Mouse (Mus musculus): Measurements from ENCODE around the gene Adamtsl5. TPM values are rescaled to one million over a fixed set of nuclear protein-coding genes. Genes with fewer than 3 reads are reported as not detected.

Adamtsl5 gene
- polyA plus RNA-seq, 1 experiment from 2014 or later: 11.6 TPM

GRCm38 (mm10) chr10:80342305-80342748 lies 5.9 kb downstream of the Adamtsl5 start:
- H3K4me2 ChIP-seq (replicated peaks): peak overlapping the region; percentile 57
- H3K4me1 ChIP-seq: peaks cover 57% of the 10 kb centered on the region
- ATAC-seq (ENCODE audit: insufficient number of reproducible peaks, low FRiP score, low TSS enrichment, low read depth): no peak
- no peaks in the 10 kb centered on the region for H3K36me3 ChIP-seq
- peak overlapping the region; percentile 39 for H3K4me3 ChIP-seq (replicated peaks)
- no peak overlapping the region for H3K9ac ChIP-seq
- peaks cover 66% of the 10 kb centered on the region for H3K27me3 ChIP-seq
- no peaks in the 10 kb centered on the region for H3K9me3 ChIP-seq (replicated peaks)
- H3K27ac ChIP-seq (replicated peaks): 0 out of 2 replicates have a peak overlapping the region, but pooled peaks have one; percentile 65
- under 1% methylated on average over 26 of the region's 26 CpGs for WGBS

GRCm38 (mm10) chr10:80341491-80342304 lies 6.5 kb downstream of the Adamtsl5 start:
- Histone ChIP-seq H3K9me3 (replicated peaks) (no peaks in the 10 kb centered on the region), H3K36me3 (no peaks in the 10 kb centered on the region), H3K27ac (replicated peaks) (no peak overlapping the region), H3K4me2 (replicated peaks) (peak overlapping the region; percentile 57), H3K4me1 (peaks cover 55% of the 10 kb centered on the region), H3K9ac (no peak overlapping the region), H3K4me3 (replicated peaks) (peak overlapping the region; percentile 39), H3K27me3 (peaks cover 61% of the 10 kb centered on the region)
- WGBS: 5% methylated on average over 47 of the region's 47 CpGs
- ATAC-seq (ENCODE audit: insufficient number of reproducible peaks, low FRiP score, low TSS enrichment, low read depth): no peak

- ATAC-seq (ENCODE audit: insufficient number of reproducible peaks, low FRiP score, low TSS enrichment, low read depth): no peak
- H3K9ac ChIP-seq: no peak overlapping the region
- no peaks in the 10 kb centered on the region for H3K9me3 ChIP-seq (replicated peaks)
- H3K4me2 ChIP-seq (replicated peaks): no peak overlapping the region
- H3K36me3 ChIP-seq: no peaks in the 10 kb centered on the region
- WGBS: 20% methylated on average over 21 of the region's 21 CpGs
- H3K27me3 ChIP-seq: peaks cover 57% of the 10 kb centered on the region
- no peak overlapping the region for H3K27ac ChIP-seq (replicated peaks)
- H3K4me1 ChIP-seq: peaks cover 55% of the 10 kb centered on the region
- no peak overlapping the region for H3K4me3 ChIP-seq (replicated peaks)
Measured at GRCm38 (mm10) chr10:80341026-80341425, 7.2 kb downstream of the Adamtsl5 start.

DNA sequence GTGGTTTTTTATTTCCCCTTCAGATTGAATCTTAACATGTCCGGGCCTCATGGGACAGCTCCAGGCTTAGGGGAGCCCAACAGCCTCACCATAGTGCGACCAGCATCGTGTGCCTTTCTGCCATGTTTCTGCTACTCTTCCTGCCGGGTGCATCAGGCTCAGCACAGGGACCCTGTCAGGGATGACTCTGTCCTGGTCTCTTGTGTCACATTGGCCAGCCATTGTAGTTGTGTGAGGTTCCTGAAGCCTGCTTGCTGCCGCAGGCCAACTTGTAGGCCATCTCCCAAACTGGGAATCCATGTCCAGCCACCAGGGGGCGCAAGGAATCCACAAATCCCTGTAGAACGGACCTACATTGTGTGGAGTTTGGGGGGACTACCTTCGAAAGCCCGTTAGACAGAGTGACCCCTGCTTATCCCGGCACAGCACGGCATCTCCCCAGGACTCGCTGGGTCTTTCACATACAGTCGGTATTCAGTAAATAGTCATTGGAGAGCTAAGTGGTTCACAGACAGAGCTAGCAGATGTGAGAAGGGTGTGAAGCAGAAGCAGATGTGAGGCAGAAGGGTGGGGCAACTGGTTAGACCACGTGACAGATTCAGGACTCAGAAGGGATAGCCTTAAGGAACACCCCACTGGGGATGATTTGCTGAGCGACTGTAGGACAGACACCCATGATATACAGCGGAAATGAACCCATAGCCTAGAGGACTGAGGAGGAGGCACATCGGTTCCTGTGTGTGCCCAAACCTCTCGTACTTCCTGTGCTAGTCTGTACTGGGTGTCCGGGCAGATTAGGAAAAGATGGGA lies 8.1 kb downstream of the Adamtsl5 start:
- Histone ChIP-seq H3K4me3 (replicated peaks) (0 out of 2 replicates have a peak overlapping the region, but pooled peaks have one; percentile 16), H3K27ac (replicated peaks) (no peak overlapping the region), H3K4me2 (replicated peaks) (peak overlapping the region; percentile 34), H3K27me3 (peaks cover 49% of the 10 kb centered on the region), H3K9me3 (replicated peaks) (no peaks in the 10 kb centered on the region), H3K4me1 (peaks cover 51% of the 10 kb centered on the region), H3K36me3 (no peaks in the 10 kb centered on the region), H3K9ac (no peak overlapping the region)
- no peak for ATAC-seq (ENCODE audit: insufficient number of reproducible peaks, low FRiP score, low TSS enrichment, low read depth)
- 16% methylated on average over 19 of the region's 19 CpGs for WGBS

- H3K9me3 ChIP-seq (replicated peaks): no peaks in the 10 kb centered on the region
- no peak for ATAC-seq (ENCODE audit: insufficient number of reproducible peaks, low FRiP score, low TSS enrichment, low read depth)
- H3K27me3 ChIP-seq: peaks cover 15% of the 10 kb centered on the region
- WGBS: 78% methylated on average over 12 of the region's 12 CpGs
- H3K9ac ChIP-seq: no peak overlapping the region
- H3K4me2 ChIP-seq (replicated peaks): no peak overlapping the region
- H3K27ac ChIP-seq (replicated peaks): no peak overlapping the region
- no peaks in the 10 kb centered on the region for H3K36me3 ChIP-seq
- no peak overlapping the region for H3K4me3 ChIP-seq (replicated peaks)
- H3K4me1 ChIP-seq: peaks cover 25% of the 10 kb centered on the region
Measured at GRCm38 (mm10) chr10:80336263-80336662, 11.9 kb downstream of the Adamtsl5 start.

DNA sequence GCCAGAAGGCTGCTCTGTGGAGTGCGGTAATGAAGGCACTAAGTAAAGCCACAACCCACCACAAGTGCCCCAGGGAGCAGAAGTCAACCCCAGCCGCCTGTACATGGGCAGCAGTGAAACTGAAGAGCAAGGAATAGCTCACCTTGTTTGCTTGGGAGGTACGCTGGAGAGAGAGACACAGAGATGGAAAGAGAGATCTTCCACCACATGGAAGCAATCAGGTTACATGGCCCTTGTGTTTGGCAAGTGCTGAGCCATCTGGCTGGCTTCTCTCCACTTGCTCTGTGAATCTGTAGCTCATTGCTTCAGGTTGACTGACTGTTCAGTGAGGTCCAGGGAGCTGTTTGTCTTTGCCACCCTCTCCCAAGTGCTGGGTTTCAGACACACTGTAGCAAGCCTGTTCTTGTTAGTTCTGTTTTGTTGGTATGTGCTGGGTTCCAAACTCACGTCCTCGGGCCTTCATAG lies 15.7 kb downstream of the Adamtsl5 start:
- Histone ChIP-seq H3K27ac (replicated peaks) (no peak overlapping the region), H3K36me3 (no peaks in the 10 kb centered on the region), H3K4me2 (replicated peaks) (no peak overlapping the region), H3K4me3 (replicated peaks) (no peak overlapping the region), H3K9ac (no peak overlapping the region), H3K4me1 (peaks cover 33% of the 10 kb centered on the region), H3K27me3 (0 out of 2 replicates have a peak, but pooled peaks cover 3% of the 10 kb centered on the region), H3K9me3 (replicated peaks) (no peaks in the 10 kb centered on the region)
- ATAC-seq (ENCODE audit: insufficient number of reproducible peaks, low FRiP score, low TSS enrichment, low read depth): no peak
- 64% methylated on average over 5 of the region's 5 CpGs for WGBS

DNA sequence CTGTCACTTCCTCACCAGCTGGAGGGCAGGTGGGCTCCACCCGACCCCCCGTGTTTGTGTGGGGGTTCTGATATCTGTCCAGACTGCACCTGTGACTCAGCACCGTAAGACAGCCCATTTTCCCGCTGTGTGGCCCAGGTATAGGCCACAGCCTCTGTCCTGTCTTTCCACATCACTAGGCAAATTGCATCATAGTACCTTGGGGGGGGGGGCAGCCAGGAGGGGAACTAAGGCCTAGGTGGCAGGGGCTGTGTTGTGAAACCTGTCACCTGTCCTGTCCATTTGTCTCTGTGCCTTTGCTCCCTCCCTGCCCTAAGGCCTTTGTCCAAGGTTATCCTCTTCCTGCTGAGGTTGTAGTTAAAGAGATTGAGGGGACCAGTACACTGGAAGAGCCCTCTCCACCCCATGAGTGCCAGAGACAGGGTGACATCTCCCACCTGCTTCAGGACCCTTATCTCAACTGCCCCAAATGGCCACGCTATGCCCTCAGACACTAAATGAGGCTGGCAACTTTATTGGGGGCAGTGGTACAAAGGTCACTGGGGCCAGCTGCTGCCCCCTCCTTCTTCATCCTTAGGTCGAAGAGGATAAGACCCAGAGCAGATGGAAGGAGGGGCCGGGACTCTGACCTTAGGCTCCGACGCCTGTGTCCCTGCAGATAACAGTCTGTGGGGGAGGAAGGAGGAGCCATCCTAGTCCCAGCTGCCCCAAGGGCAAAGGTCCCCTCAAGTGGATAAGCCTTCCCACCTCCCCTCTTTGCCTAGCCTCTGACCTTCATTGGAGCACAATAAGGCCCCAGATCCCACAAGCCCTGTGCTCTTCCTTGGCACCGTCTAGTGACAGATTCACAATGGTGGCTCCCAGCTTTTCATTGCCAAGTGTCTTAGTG lies 16.3 kb downstream of the Adamtsl5 start:
- 63% methylated on average over 10 of the region's 10 CpGs for WGBS
- H3K9ac ChIP-seq: no peak overlapping the region
- H3K36me3 ChIP-seq: no peaks in the 10 kb centered on the region
- no peak for ATAC-seq (ENCODE audit: insufficient number of reproducible peaks, low FRiP score, low TSS enrichment, low read depth)
- 0 out of 2 replicates have a peak, but pooled peaks cover 3% of the 10 kb centered on the region for H3K27me3 ChIP-seq
- no peaks in the 10 kb centered on the region for H3K9me3 ChIP-seq (replicated peaks)
- no peak overlapping the region for H3K27ac ChIP-seq (replicated peaks)
- no peak overlapping the region for H3K4me2 ChIP-seq (replicated peaks)
- peaks cover 33% of the 10 kb centered on the region for H3K4me1 ChIP-seq
- no peak overlapping the region for H3K4me3 ChIP-seq (replicated peaks)

- 0 out of 2 replicates have a peak, but pooled peaks cover 3% of the 10 kb centered on the region for H3K27me3 ChIP-seq
- H3K4me2 ChIP-seq (replicated peaks): peak overlapping the region; percentile 93; the same call in 1 of the 2 replicates
- no peak for ATAC-seq (ENCODE audit: insufficient number of reproducible peaks, low FRiP score, low TSS enrichment, low read depth)
- 68% methylated on average over 2 of the region's 2 CpGs for WGBS
- H3K9ac ChIP-seq: no peak overlapping the region
- H3K9me3 ChIP-seq (replicated peaks): no peaks in the 10 kb centered on the region
- peak overlapping the region; percentile 48; the same call in 1 of the 2 replicates for H3K4me3 ChIP-seq (replicated peaks)
- H3K27ac ChIP-seq (replicated peaks): no peak overlapping the region
- peaks cover 33% of the 10 kb centered on the region for H3K4me1 ChIP-seq
- H3K36me3 ChIP-seq: no peaks in the 10 kb centered on the region
Measured at GRCm38 (mm10) chr10:80330888-80331287, 17.3 kb downstream of the Adamtsl5 start.

DNA sequence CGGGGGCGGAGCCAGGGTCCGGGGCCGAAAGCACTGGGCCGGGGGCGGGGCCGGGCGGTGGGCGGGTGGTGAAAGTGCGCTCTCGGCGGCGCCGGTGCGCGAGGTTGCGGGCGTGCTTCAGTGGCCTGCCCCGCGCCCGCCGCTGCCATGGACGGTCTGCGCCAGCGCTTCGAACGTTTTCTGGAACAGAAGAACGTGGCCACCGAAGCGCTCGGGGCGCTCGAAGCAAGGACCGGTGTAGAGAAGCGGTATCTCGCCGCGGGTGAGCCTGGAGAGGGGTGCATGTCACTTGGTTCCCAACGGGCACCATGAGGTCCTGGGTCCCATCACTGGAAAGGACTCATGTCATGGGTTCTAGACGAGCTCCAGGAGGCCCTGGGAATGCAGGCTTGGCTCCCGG lies 18.1 kb downstream of the Adamtsl5 start:
- Histone ChIP-seq H3K27ac (replicated peaks) (no peak overlapping the region), H3K4me2 (replicated peaks) (peak overlapping the region; percentile 93), H3K27me3 (0 out of 2 replicates have a peak, but pooled peaks cover 3% of the 10 kb centered on the region), H3K4me3 (replicated peaks) (peak overlapping the region; percentile 48), H3K4me1 (peaks cover 33% of the 10 kb centered on the region), H3K36me3 (no peaks in the 10 kb centered on the region), H3K9me3 (replicated peaks) (no peaks in the 10 kb centered on the region), H3K9ac (peak overlapping the region; percentile 26; the same call in 1 of the 2 replicates)
- WGBS: 2% methylated on average over 41 of the region's 41 CpGs
- 0 out of 2 replicates have a peak, but pooled peaks have one; percentile 2 for ATAC-seq (ENCODE audit: insufficient number of reproducible peaks, low FRiP score, low TSS enrichment, low read depth)

DNA sequence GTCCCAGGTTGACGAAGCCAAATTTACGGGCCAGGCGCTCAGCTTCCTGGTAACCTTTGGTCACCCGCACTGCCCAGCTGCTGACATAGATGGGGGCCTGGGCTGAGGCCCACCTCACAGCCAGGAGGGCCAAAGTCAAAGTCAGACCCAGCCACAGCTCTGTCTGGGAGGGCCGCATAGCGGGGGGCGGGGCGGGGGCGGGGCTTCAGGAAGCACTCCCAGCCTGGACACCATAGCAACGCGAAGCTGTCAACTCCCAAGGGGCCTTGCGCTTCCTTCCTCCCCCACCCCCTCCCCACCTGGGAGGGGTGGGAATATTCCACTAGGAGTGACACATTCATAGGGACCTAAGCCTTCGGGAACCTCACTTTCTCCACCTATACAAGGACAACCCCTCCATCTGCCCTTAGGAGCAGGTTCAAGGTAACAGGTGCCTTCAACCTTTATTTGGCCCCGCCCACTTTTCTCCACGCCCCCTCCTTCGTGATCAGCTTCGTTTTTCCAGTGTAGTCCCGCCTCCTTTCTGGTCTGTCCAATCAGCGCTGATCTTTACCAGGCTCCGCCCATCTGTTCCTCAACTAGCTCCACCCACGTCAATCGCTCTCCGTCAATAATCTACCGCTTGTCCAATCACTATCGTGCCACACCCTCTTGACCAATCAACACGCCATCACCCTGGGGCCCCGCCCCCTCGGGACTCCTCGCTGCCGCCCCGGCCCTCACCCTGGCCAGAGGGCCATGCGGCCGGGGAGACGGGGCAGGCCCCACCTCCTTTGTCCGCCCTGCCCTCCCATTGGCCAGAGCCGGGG lies 18.7 kb downstream of the Adamtsl5 start, which contains the start of the genes Pcsk4 and Reep6:
Gene Pcsk4 (minus strand): TSS at position 226 of the 809 bp plus-strand sequence.
Gene Reep6 (plus strand): TSS at position 681 of the 809 bp plus-strand sequence.
- Histone ChIP-seq H3K27me3 (0 out of 2 replicates have a peak, but pooled peaks cover 3% of the 10 kb centered on the region), H3K4me3 (replicated peaks) (peak within 1 kb of the TSS; percentile 48), H3K9me3 (replicated peaks) (no peaks in the 10 kb centered on the region), H3K27ac (replicated peaks) (no peak within 1 kb of the TSS), H3K4me1 (peaks cover 33% of the 10 kb centered on the region), H3K4me2 (replicated peaks) (peak within 1 kb of the TSS; percentile 93), H3K36me3 (no peaks in the 10 kb centered on the region), H3K9ac (peak within 1 kb of the TSS; percentile 26; the same call in 1 of the 2 replicates)
- 5% methylated on average over 36 of the region's 36 CpGs for WGBS
- peak; percentile 91 for ATAC-seq (ENCODE audit: insufficient number of reproducible peaks, low FRiP score, low TSS enrichment, low read depth)

All from embryonic facial prominence, embryonic 15.5 days (tissue).